Mouse (Mus musculus): ENCODE data around the gene Syt17. TPM values are rescaled to one million over a fixed set of nuclear protein-coding genes. Genes with fewer than 3 reads are reported as not detected.
A peak's percentile ranks its signal among the peaks of the same experiment; 100 is the strongest.

Syt17 gene
- total and polyA plus RNA-seq, 3 experiments = not detected

DNA sequence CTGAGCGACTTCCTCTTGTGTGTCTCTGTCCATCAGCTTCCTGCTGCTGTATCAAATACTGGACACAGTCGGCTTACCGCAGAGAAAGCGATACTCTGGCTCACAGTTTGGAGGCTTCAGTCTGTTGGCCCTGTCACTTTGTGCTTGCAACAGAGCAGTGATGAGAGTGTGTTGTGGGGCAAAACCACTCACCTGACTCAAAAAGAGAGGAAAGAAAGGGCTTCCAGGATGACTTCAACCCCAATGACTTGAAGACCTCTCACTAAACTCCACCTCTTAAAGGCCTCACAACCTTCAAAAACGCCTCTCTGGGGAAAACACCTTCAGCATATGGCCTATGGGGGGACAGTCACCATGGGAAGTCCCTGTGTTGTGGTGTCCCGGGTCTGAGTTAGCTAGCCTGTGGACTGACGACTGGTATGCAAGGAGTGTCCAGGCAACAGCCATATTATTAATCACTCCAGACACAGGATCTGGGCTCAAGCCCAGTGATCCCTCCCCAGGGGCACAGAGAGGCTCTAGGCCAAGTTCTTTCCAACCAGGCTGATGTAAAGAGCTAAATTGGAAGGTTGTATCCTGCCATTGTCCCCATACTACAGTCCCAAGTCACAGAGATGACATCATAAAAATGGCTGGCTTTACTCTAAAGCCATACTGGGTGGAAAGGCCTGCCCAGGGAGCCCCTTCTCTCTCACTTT, 27.1 kb upstream of the Syt17 start:
- H3K4me1 ChIP-seq (ENCODE audit: control insufficient read depth in 1 of 2, insufficient read depth in 2 of 2) = peaks cover 6 to 24% of the 10 kb centered on the region in 2 experiments
- no peak overlapping the region for H3K27ac ChIP-seq (ENCODE audit: insufficient read depth, low read depth)
- H3K9ac ChIP-seq (ENCODE audit: insufficient read depth, low read depth) = no peak overlapping the region
- no peaks in the 10 kb centered on the region for H3K27me3 ChIP-seq (replicated peaks)
- H3K4me3 ChIP-seq (replicated peaks in 1 of 3; ENCODE audit: low read depth in 2 of 3, low read length in 2 of 3, poor library complexity in 1 of 3) = no peak overlapping the region
- in situ Hi-C loops (cut with MboI; ENCODE audit: low pct_ligation_motif_present, low pct_unique_long_range_greater_than_20kb, low sequenced_read_pairs) = no loop called here
- no peaks in the 10 kb centered on the region for H3K79me2 ChIP-seq (replicated peaks; ENCODE audit: control insufficient read depth, extremely low read depth, insufficient read depth, poor library complexity, severe bottlenecking)
- H3K9me3 ChIP-seq (replicated peaks; ENCODE audit: low read length) = peaks cover 14% of the 10 kb centered on the region
- dilution Hi-C loops (cut with MboI; ENCODE audit: extremely low pct_ligation_motif_present, extremely low pct_unique_long_range_greater_than_20kb, low sequenced_read_pairs) = no loop called here
- DNase-seq (ENCODE audit: extremely low read depth) = no peak
- no peak overlapping the region for H3K4me2 ChIP-seq (ENCODE audit: insufficient read depth, low read depth, poor library complexity, severe bottlenecking)
- no peaks in the 10 kb centered on the region for H3K36me3 ChIP-seq (replicated peaks in 1 of 2; ENCODE audit: control insufficient read depth in 1 of 2, insufficient read depth in 1 of 2, low read length in 1 of 2)
- no peak for TF ChIP-seq EP300 (IDR thresholded peaks at IDR 0.05; ENCODE audit: low read length)
- TF ChIP-seq NRF1 (IDR thresholded peaks at IDR 0.05; ENCODE audit: low read depth, low read length) = no peak
- TF ChIP-seq RCOR1 (conservative IDR thresholded peaks at IDR 0.05; ENCODE audit: low read depth, low read length) = no peak
- TF ChIP-seq ZC3H11A (IDR thresholded peaks at IDR 0.05; ENCODE audit: low read depth, low read length) = no peak
- TF ChIP-seq CHD2 (IDR thresholded peaks at IDR 0.05; ENCODE audit: low read length) = no peak
- TF ChIP-seq CHD1 (IDR thresholded peaks at IDR 0.05; ENCODE audit: low read depth, low read length) = no peak
- TF ChIP-seq IRF4 (IDR thresholded peaks at IDR 0.05; ENCODE audit: low read depth, low read length) = peak; percentile 65; the same call in 1 of the 2 replicates
- no peak for TF ChIP-seq RAD21 (IDR thresholded peaks at IDR 0.05; ENCODE audit: low read depth, low read length)
- peak; percentile 52; the same call in 1 of the 2 replicates for TF ChIP-seq BHLHE40 (IDR thresholded peaks at IDR 0.05; ENCODE audit: low read depth, low read length)
- TF ChIP-seq KAT2A (IDR thresholded peaks at IDR 0.05; ENCODE audit: insufficient replicate concordance, low read length) = no peak
- no peak for TF ChIP-seq NELFE (IDR thresholded peaks at IDR 0.05; ENCODE audit: low read depth, low read length)
- no peak for TF ChIP-seq USF1 (IDR thresholded peaks at IDR 0.05; ENCODE audit: low read depth, low read length)
- no peak for TF ChIP-seq JUND (conservative IDR thresholded peaks at IDR 0.05; ENCODE audit: low read depth, low read length)
- TF ChIP-seq E2F4 (IDR thresholded peaks at IDR 0.05; ENCODE audit: insufficient replicate concordance, low read depth, low read length) = no peak
- no peak for TF ChIP-seq MEF2A (IDR thresholded peaks at IDR 0.05; ENCODE audit: borderline replicate concordance, low read depth, low read length)
- TF ChIP-seq CTCF (conservative IDR thresholded peaks at IDR 0.05 in 1 of 2, IDR thresholded peaks at IDR 0.05 in 1 of 2; ENCODE audit: low read depth in 2 of 2, low read length in 2 of 2) = no peak

GRCm38 (mm10) chr7:118472886-118473285, 24.9 kb upstream of the Syt17 start:
- in situ Hi-C loops (cut with MboI; ENCODE audit: low pct_ligation_motif_present, low pct_unique_long_range_greater_than_20kb, low sequenced_read_pairs) = no loop called here
- no peak for TF ChIP-seq MEF2A (IDR thresholded peaks at IDR 0.05; ENCODE audit: borderline replicate concordance, low read depth, low read length)
- TF ChIP-seq NRF1 (IDR thresholded peaks at IDR 0.05; ENCODE audit: low read depth, low read length) = no peak
- TF ChIP-seq MAX (IDR thresholded peaks at IDR 0.05; ENCODE audit: low read length) = no peak
- TF ChIP-seq RAD21 (IDR thresholded peaks at IDR 0.05; ENCODE audit: low read depth, low read length) = no peak
- no peak for TF ChIP-seq POLR2A (IDR thresholded peaks at IDR 0.05; ENCODE audit: low read depth, low read length)
- TF ChIP-seq MYC (IDR thresholded peaks at IDR 0.05; ENCODE audit: low read depth, low read length) = no peak
- H3K9me3 ChIP-seq (replicated peaks; ENCODE audit: low read length) = peaks cover 14% of the 10 kb centered on the region
- H3K4me1 ChIP-seq (ENCODE audit: control insufficient read depth in 1 of 2, insufficient read depth in 2 of 2) = peaks cover 2 to 11% of the 10 kb centered on the region in 2 experiments; a peak in 3 of 4 replicates
- dilution Hi-C loops (cut with MboI; ENCODE audit: extremely low pct_ligation_motif_present, extremely low pct_unique_long_range_greater_than_20kb, low sequenced_read_pairs) = no loop called here
- H3K9ac ChIP-seq (ENCODE audit: insufficient read depth, low read depth) = no peak overlapping the region
- H3K79me2 ChIP-seq (replicated peaks; ENCODE audit: control insufficient read depth, extremely low read depth, insufficient read depth, poor library complexity, severe bottlenecking) = no peaks in the 10 kb centered on the region
- no peak overlapping the region for H3K4me3 ChIP-seq (replicated peaks in 1 of 3; ENCODE audit: low read depth in 2 of 3, low read length in 2 of 3, poor library complexity in 1 of 3)
- no peak for DNase-seq (ENCODE audit: extremely low read depth)
- no peaks in the 10 kb centered on the region for H3K36me3 ChIP-seq (replicated peaks in 1 of 2; ENCODE audit: control insufficient read depth in 1 of 2, insufficient read depth in 1 of 2, low read length in 1 of 2)
- no peak overlapping the region for H3K27ac ChIP-seq (ENCODE audit: insufficient read depth, low read depth)
- H3K27me3 ChIP-seq (replicated peaks) = no peaks in the 10 kb centered on the region
- no peak overlapping the region for H3K4me2 ChIP-seq (ENCODE audit: insufficient read depth, low read depth, poor library complexity, severe bottlenecking)
